Mouse (Mus musculus) ES-E14 (cell line): Measurements from ENCODE around the gene Stxbp2. TPM values are rescaled to one million over a fixed set of nuclear protein-coding genes. Genes with fewer than 3 reads are reported as not detected.

Source experiments
- DNase-seq: peaks from one replicate; pipeline ENCODE4 v3.0.0-alpha.2; 2013; ENCODE audit warnings: low read depth, low spot score
- H3K27ac ChIP-seq: 2 replicates; pipeline ENCODE4 v1.5.1; 2012; ENCODE audit warnings: low read depth, mild to moderate bottlenecking, low read length, moderate library complexity, mixed read lengths; ENCODE audit not compliant: poor library complexity, insufficient read depth, severe bottlenecking
- H3K36me3 ChIP-seq: 2 replicates; pipeline ENCODE4 v1.6.1; 2012; ENCODE audit warnings: mild to moderate bottlenecking, low read length, moderate library complexity, mixed read lengths; ENCODE audit not compliant: control insufficient read depth, poor library complexity, insufficient read depth, severe bottlenecking
- H3K4me1 ChIP-seq, 2 experiments: fragments of 150-350 bp in 1 of 2; sonication (generic) in 1 of 2; 2 replicates each; pipeline ENCODE4 v1.6.1; 2012; ENCODE audit warnings: low read length in 2 of 2, mild to moderate bottlenecking in 1 of 2, mixed read lengths in 1 of 2; ENCODE audit not compliant: control insufficient read depth in 2 of 2, insufficient read depth in 2 of 2, poor library complexity in 1 of 2
- H3K4me3 ChIP-seq, 2 experiments: fragments of 150-350 bp in 1 of 2; sonication (generic) in 1 of 2; 2 replicates each; pipeline ENCODE4 v1.5.1; 2012; ENCODE audit warnings: low read length in 2 of 2, low read depth in 1 of 2, mild to moderate bottlenecking in 1 of 2, mixed read lengths in 1 of 2; ENCODE audit not compliant: insufficient read depth in 1 of 2, poor library complexity in 1 of 2, severe bottlenecking in 1 of 2
- H3K9ac ChIP-seq: 2 replicates; pipeline ENCODE4 v1.6.1; 2012; ENCODE audit warnings: low read depth, mild to moderate bottlenecking, low read length, mixed read lengths; ENCODE audit not compliant: poor library complexity, insufficient read depth, severe bottlenecking
- H3K9me3 ChIP-seq: fragments of 150-350 bp; sonication (generic); 2 replicates; pipeline ENCODE4 v1.6.1; 2012; ENCODE audit warnings: low read depth, mild to moderate bottlenecking, low read length; ENCODE audit not compliant: control insufficient read depth, insufficient read depth
- CHD2 ChIP-seq: IDR thresholded peaks from 2 replicates; pipeline ENCODE4 v1.6.1; 2014; ENCODE audit warnings: mild to moderate bottlenecking, low read depth, low read length, inconsistent platforms
- HCFC1 ChIP-seq: IDR thresholded peaks from 2 replicates; pipeline ENCODE4 v1.6.1; 2012; ENCODE audit warnings: low read length, inconsistent platforms, borderline replicate concordance; ENCODE audit not compliant: insufficient read depth
- MAFK ChIP-seq: IDR thresholded peaks from 2 replicates; pipeline ENCODE4 v1.6.1; 2014; ENCODE audit warnings: mild to moderate bottlenecking, low read depth, low read length, inconsistent platforms; ENCODE audit not compliant: insufficient read depth
- ZC3H11A ChIP-seq: IDR thresholded peaks from 2 replicates; pipeline ENCODE4 v1.6.1; 2012; ENCODE audit warnings: low read depth, mild to moderate bottlenecking, inconsistent platforms, low read length, borderline replicate concordance
- ZNF384 ChIP-seq: IDR thresholded peaks from 2 replicates; pipeline ENCODE4 v1.6.1; 2012; ENCODE audit warnings: low read depth, low read length, inconsistent platforms
- in situ Hi-C, 2 experiments: fragments of 600-800 bp; cut with MboI; formaldehyde crosslinking; loops; one replicate each; pipeline ENCODE4 v1.15.1; 2025; ENCODE audit warnings: low sequenced_read_pairs in 2 of 2, inconsistent platforms in 1 of 2; ENCODE audit not compliant: unreplicated experiment in 2 of 2
- total RNA-seq: library from RNA; depleted of rRNA; stranded (reverse); fragments of 300-350 nt; gene quantifications from 2 replicates; pipeline ENCODE4 v1.2.3, GENCODE M21; 2012

The Stxbp2 gene
- total RNA-seq, 1 experiment = 38.5 TPM

GRCm38 (mm10) chr8:3625445-3625844, 5.3 kb upstream of the Stxbp2 start, which contains the start of gene Pcp2:
Gene Pcp2 (minus strand): TSS chr8:3625545.
- no peak for TF ChIP-seq ZC3H11A
- TF ChIP-seq ZNF384 = no peak
- no peak for TF ChIP-seq MAFK
- TF ChIP-seq CHD2 = no peak
- no peak for TF ChIP-seq HCFC1
- in situ Hi-C loops = no loop called here

GRCm38 (mm10) chr8:3626971-3627370, 3.8 kb upstream of the Stxbp2 start:
- in situ Hi-C loops = no loop called here
- no peak overlapping the region for H3K9ac ChIP-seq

More at GRCm38 (mm10) chr8:3625445-3625844, 5.3 kb upstream of the Stxbp2 start, which contains the start of gene Pcp2:
- Histone ChIP-seq H3K27ac (no peak within 1 kb of the TSS), H3K9me3 (no peaks in the 10 kb centered on the region), H3K36me3 (no peaks in the 10 kb centered on the region), H3K4me1 (0 out of 4 replicates have a peak, but pooled peaks cover 0 to 2% of the 10 kb centered on the region in 2 experiments), H3K4me3 (no peak within 1 kb of the TSS), H3K9ac (no peak within 1 kb of the TSS)
- DNase-seq = no peak

GRCm38 (mm10) chr8:3628014-3628413, 2.7 kb upstream of the Stxbp2 start:
- H3K4me1 ChIP-seq = no peaks in the 10 kb centered on the region
- in situ Hi-C loops = no loop called here
- no peaks in the 10 kb centered on the region for H3K9me3 ChIP-seq
- no peak overlapping the region for H3K4me3 ChIP-seq
- TF ChIP-seq ZC3H11A (no peak), MAFK (no peak), CHD2 (no peak), HCFC1 (no peak), ZNF384 (no peak)
- H3K36me3 ChIP-seq = no peaks in the 10 kb centered on the region
- no peak for DNase-seq
- no peak overlapping the region for H3K9ac ChIP-seq
- no peak overlapping the region for H3K27ac ChIP-seq

More at GRCm38 (mm10) chr8:3626971-3627370, 3.8 kb upstream of the Stxbp2 start:
- H3K27ac ChIP-seq = no peak overlapping the region
- no peak for DNase-seq
- no peaks in the 10 kb centered on the region for H3K36me3 ChIP-seq
- no peak overlapping the region for H3K4me3 ChIP-seq
- no peaks in the 10 kb centered on the region for H3K9me3 ChIP-seq
- TF ChIP-seq ZC3H11A = no peak
- TF ChIP-seq ZNF384 = no peak
- no peak for TF ChIP-seq HCFC1
- 0 out of 4 replicates have a peak, but pooled peaks cover 0 to 2% of the 10 kb centered on the region in 2 experiments for H3K4me1 ChIP-seq

- H3K27ac ChIP-seq = no peak overlapping the region
- DNase-seq = no peak
- peaks cover 22% of the 10 kb centered on the region; the same call in 1 of the 2 replicates for H3K36me3 ChIP-seq
- in situ Hi-C loops = no loop called here
- H3K4me3 ChIP-seq = peak overlapping the region; percentile 75 to 99
- peak overlapping the region; percentile 74 for H3K9ac ChIP-seq
- no peaks in the 10 kb centered on the region for H3K9me3 ChIP-seq
- H3K4me1 ChIP-seq = no peaks in the 10 kb centered on the region
- TF ChIP-seq MAFK = no peak
- no peak for TF ChIP-seq ZC3H11A
- no peak for TF ChIP-seq CHD2
- no peak for TF ChIP-seq ZNF384
- TF ChIP-seq HCFC1 = no peak
These were observed 722 bp downstream of the Stxbp2 start for GRCm38 (mm10) chr8:3631478-3631875.

GRCm38 (mm10) chr8:3645804-3646203, 15.0 kb downstream of the Stxbp2 start:
- H3K9me3 ChIP-seq = no peaks in the 10 kb centered on the region
- peak overlapping the region; percentile 61; the same call in 1 of the 2 replicates for H3K9ac ChIP-seq
- in situ Hi-C loops = no loop called here
- DNase-seq = no peak
- peaks cover 8% of the 10 kb centered on the region; the same call in 1 of the 2 replicates for H3K36me3 ChIP-seq
- peaks cover 0 to 13% of the 10 kb centered on the region in 2 experiments; a peak in 3 of 4 replicates for H3K4me1 ChIP-seq
- peak; percentile 39; the same call in 1 of the 2 replicates for TF ChIP-seq MAFK
- TF ChIP-seq ZNF384 = no peak
- TF ChIP-seq ZC3H11A = no peak
- H3K4me3 ChIP-seq = peak overlapping the region; percentile 44 to 55
- H3K27ac ChIP-seq = no peak overlapping the region
